Mouse (Mus musculus) left cerebral cortex, adult 18-20 months (tissue): ENCODE data around the gene Mrtfb. TPM values are rescaled to one million over a fixed set of nuclear protein-coding genes. Genes with fewer than 3 reads are reported as not detected.
"Not testable (repeated sequence)": the region's sequence is repeated elsewhere in the genome, so short reads cannot be mapped to it uniquely, and the experiment has no call there.

Source experiments
- DNase-seq, 2 experiments: peaks; one replicate each; pipeline ENCODE4 v3.0.0; 2021 to 2022; ENCODE audit warnings: low spot score in 2 of 2, mixed read lengths in 1 of 2
- total RNA-seq, 2 experiments: library from RNA; stranded (reverse); gene quantifications; 2 replicates each; pipeline ENCODE4 v1.2.3; 2021

Gene Mrtfb
- total RNA-seq, 2 experiments from 2014 or later, result 179 to 188 TPM

DNA sequence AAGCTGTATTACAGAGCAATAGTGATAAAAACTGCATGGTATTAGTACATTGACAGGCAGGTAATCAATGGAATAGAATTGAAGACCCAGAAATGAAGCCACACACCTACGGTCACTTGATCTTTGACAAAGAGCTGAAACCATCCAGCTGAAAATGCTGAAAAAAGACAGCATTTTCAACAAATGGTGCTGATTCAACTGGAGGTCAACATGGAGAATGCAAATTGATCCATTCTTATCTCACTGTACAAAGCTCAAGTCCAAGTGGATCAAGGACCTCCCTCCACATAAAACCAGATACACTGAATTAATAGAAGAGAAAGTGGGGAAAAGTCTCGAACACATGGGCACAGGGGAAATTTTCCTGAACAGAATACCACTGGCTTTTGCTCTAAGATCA, 89.5 kb downstream of the Mrtfb start:
- not testable (repeated sequence) for DNase-seq

- DNase-seq, result no peak
These were observed 94.4 kb downstream of the Mrtfb start for GRCm38 (mm10) chr16:13350729-13351128.

- no peak for DNase-seq
These were observed 95.0 kb downstream of the Mrtfb start for GRCm38 (mm10) chr16:13351268-13351667.

- no peak for DNase-seq
These were observed 97.6 kb downstream of the Mrtfb start for GRCm38 (mm10) chr16:13353927-13354326.

DNA sequence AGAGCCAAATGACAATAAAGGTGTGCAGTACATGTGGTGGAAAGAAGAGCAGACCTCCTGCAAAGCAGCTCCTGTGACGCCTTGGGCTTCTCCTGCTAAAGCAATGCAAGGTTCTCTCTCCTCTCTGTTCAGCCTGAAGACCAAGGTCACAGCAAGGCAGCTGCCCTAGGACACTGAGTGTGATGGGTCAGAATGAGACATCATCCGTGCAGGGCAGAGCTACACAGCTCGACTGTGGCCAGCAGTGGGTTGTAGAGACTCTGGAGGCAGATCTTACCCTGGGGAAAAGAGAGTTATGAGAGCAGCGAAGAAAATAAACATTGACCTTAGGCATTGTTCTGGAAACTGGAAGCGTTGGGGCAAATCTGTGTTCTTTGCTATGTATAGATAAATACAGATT, 98.2 kb downstream of the Mrtfb start:
- DNase-seq, result no peak

- DNase-seq, result peak; percentile 82 to 89
These were observed 101.8 kb downstream of the Mrtfb start for GRCm38 (mm10) chr16:13357806-13358679.

- no peak for DNase-seq
These were observed 102.5 kb downstream of the Mrtfb start for GRCm38 (mm10) chr16:13358741-13359140.

- DNase-seq, result no peak
These were observed 103.2 kb downstream of the Mrtfb start for GRCm38 (mm10) chr16:13359405-13359858.

DNA sequence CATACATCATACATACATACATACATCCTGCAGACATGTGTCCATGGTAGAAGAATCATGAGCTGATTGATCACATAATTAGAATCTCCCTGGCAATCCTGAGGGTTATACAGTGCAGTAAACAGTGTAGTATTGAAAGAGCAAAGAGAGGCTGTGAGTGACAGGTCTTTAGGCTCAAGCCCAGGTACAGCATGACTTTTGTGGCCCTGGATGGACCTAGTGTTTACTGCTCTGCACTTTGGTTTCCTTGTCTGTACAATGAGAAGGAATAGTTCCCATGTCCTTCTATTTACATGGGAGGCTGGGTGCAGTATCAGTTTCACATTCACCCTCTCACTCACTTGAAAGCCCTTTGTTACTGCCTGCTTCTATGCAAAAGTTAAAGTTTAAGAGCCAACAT, 103.9 kb downstream of the Mrtfb start:
- DNase-seq, result no peak

GRCm38 (mm10) chr16:13360835-13361234, 104.6 kb downstream of the Mrtfb start:
- DNase-seq, result no peak

DNA sequence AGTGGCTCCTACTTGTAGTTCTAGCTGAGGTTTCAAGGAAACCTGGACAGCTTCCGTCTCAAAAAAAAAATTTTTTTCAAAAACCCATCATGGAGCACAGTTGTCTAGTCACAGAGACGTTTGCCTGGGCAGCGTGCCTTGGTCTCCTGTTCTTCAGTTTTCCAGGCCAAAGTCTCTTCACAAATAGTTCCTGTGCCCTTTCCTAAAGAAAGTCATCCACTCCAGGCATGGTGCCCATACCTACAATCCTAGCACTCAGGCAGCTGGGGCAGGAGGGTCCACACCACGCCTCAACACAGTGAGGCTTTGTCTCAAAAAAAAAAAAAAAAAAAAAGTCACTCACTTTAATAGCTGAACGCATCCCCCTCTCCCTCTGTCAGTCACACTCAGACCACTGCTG, 106.9 kb downstream of the Mrtfb start:
- DNase-seq, result no peak

GRCm38 (mm10) chr16:13364145-13364544, 107.9 kb downstream of the Mrtfb start:
- DNase-seq, result no peak

- DNase-seq, result no peak
These were observed 110.0 kb downstream of the Mrtfb start for GRCm38 (mm10) chr16:13366256-13366655.

- DNase-seq, result peak; percentile 43 to 58
These were observed 110.7 kb downstream of the Mrtfb start for GRCm38 (mm10) chr16:13366802-13367465.

GRCm38 (mm10) chr16:13367466-13367856, 111.2 kb downstream of the Mrtfb start:
- DNase-seq, result no peak

GRCm38 (mm10) chr16:13368645-13369044, 112.4 kb downstream of the Mrtfb start:
- DNase-seq, result no peak

- peak; percentile 90 for DNase-seq
These were observed 115.5 kb downstream of the Mrtfb start for GRCm38 (mm10) chr16:13371740-13372287.

DNA sequence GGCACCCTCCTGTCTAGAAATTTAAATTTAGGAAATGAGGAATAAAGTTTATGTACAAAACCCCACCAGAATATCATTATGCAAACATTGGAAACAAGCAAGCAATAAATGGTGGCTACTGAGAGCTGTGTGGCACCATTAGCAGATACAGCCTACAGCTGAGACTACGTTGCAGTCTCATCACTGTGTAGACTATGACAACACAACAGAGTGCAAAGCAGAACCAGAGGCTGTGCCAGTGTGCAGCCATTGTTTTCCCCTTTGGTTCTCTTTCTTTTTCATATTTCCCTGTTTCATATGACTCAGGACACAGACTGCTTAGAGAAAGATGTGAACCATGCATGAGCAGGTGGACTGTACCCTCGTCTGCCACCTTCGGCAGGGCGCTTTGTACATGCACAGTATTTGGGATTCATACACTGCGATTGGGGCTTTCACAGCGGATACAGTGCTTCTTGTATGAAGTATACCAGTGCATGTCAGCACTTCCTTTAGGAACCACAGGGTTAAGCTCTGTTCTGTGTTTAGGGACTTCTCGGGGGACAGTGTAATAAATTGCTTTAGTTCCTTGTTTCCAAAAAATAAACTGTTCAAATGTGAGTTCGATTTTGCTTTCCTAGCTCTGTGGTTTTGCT, 116.7 kb downstream of the Mrtfb start:
- DNase-seq, result no peak

DNA sequence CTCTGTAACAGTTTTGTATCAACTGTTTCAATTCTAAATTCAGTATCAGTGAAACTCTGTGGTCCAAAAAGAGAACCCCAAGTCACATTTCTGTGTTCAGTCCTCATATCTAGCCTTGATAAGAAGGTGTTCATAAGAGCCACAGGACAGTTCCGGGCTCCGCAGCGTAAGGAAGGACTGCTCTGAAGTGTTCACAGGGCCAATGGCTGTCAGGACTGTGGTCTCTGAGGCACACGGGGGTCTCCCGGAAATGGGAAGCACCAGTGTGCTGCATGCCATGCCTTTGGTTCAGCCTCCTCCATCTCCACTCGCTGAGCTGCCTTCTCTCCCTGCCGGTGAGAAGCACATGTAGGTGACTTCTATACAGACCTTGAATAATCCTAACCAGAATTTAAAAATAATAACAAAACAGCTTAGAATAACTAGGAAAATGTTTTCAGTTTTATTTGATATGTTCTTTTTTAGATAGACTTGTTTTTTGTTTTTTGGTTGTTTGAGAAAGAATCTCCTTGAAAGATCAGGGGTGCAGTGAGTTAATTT, 120.7 kb downstream of the Mrtfb start:
- no peak for DNase-seq

GRCm38 (mm10) chr16:13378157-13378556, 121.9 kb downstream of the Mrtfb start:
- DNase-seq, result no peak

- DNase-seq, result no peak
These were observed 123.6 kb downstream of the Mrtfb start for GRCm38 (mm10) chr16:13379865-13380264.
